Mouse (Mus musculus): Measurements from ENCODE around the gene Apol11b. TPM values are rescaled to one million over a fixed set of nuclear protein-coding genes. Genes with fewer than 3 reads are reported as not detected.
"Not testable (repeated sequence)": the region's sequence is repeated elsewhere in the genome, so short reads cannot be mapped to it uniquely, and the experiment has no call there.

Gene Apol11b
- polyA plus RNA-seq (2015; fragmentation: Nextera tagmentation; extraction: Ambion mirVana) = 0.08 TPM in 1 of 2 replicates, not detected in the other

DNA sequence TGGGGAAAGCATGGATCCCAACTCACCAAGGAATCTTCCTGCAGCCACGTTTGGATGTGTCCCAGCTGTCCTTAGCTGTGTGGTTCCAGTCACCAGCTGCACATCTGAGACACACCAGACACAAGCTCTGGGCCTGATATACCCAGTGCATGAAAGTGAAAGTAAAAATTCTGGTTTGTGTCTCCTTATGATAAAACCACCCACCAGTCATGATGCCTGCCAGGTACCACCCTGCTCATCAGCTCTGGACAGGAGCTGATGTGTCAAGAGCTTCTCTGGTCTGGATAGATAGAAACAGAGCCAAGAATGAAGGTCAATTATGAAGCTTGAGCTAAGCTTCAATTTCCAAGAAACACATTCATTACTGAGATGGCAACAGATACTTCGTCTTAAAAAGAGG lies at the start of gene Apol11b:
Gene Apol11b, minus strand, starts transcription at position 111 of the 400 bp plus-strand sequence.
- 79% methylated on average over 2 of the region's 2 CpGs for WGBS
- H3K9ac ChIP-seq; ATAC-seq (ENCODE audit: low FRiP score); H3K4me2 ChIP-seq; H3K9me3 ChIP-seq; H3K36me3 ChIP-seq; H3K4me1 ChIP-seq (replicated peaks); H3K27ac ChIP-seq; H3K4me3 ChIP-seq; H3K27me3 ChIP-seq: not testable (repeated sequence)

DNA sequence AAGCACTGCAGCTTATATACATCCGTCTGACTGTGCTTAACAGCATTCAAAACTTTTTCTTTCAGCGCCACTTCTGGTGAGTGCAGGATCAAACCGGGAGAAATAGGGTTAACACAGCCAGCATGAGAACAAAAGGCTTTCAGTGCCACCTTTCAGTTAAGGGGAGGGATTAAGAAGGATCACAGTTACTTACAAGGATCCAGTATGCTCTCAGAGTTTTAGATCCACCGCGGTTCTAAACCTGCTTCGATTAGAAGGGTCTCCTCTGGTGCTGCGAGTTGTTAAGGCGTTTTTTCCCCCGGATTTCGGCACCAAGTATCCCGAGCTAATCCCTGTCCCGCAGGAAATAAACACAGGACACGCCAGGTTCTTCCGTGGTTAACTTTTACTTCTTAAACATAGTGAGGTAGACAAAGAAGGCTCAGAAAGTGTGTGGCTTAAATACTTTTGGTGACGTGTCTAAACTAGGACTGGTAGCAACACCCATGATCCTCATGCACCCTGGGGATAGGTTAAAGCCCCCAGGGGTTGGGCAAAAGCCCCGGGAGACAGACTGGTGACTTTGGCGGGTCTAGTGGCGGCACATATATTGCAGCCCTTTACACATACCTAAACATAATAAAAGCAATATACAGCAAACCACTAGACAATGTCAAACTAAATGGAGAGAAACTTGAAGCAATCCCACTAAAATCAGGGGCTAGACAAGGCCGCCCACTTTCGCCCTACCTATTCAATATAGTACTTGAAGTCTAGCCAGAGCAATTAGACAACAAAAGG lies 48.6 kb upstream of the Apol11b start:
- 7% methylated on average over 20 of the region's 20 CpGs for WGBS
- peak overlapping the region; percentile 43; the same call in 1 of the 2 replicates for H3K9ac ChIP-seq
- not testable (repeated sequence) for ATAC-seq (ENCODE audit: low FRiP score)

DNA sequence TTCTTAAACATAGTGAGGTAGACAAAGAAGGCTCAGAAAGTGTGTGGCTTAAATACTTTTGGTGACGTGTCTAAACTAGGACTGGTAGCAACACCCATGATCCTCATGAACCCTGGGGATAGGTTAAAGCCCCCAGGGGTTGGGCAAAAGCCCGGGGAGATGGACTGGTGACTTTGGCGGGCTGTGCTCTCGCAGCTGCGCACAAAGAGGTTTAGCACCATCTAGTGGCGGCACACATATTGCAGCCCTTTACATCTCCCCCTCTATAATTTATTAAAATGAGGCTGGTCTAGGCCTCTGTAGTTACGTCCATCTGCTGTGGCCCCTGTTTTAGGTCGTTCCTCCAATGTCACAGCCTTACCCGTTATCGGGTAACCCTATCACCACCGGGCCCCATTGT lies 40.9 kb upstream of the Apol11b start:
- WGBS = 17% methylated on average over 11 of the region's 11 CpGs
- not testable (repeated sequence) for H3K4me2 ChIP-seq; H3K36me3 ChIP-seq; H3K27me3 ChIP-seq; H3K4me1 ChIP-seq (replicated peaks); H3K9me3 ChIP-seq; H3K9ac ChIP-seq; ATAC-seq (ENCODE audit: low FRiP score); H3K4me3 ChIP-seq; H3K27ac ChIP-seq

More for the DNA sequence above, 48.6 kb upstream of the Apol11b start:
- H3K27ac ChIP-seq; H3K9me3 ChIP-seq; H3K27me3 ChIP-seq; H3K4me1 ChIP-seq (replicated peaks); H3K36me3 ChIP-seq: not testable (repeated sequence)
- peak overlapping the region; percentile 32 for H3K4me3 ChIP-seq
- H3K4me2 ChIP-seq = peak overlapping the region; percentile 49

- H3K27ac ChIP-seq; H3K4me1 ChIP-seq (replicated peaks); H3K4me2 ChIP-seq; H3K9ac ChIP-seq; H3K9me3 ChIP-seq; H3K36me3 ChIP-seq; H3K4me3 ChIP-seq; ATAC-seq (ENCODE audit: low FRiP score); H3K27me3 ChIP-seq: not testable (repeated sequence)
- 91% methylated on average over 1 of the region's 1 CpGs for WGBS
Measured at GRCm38 (mm10) chr15:77674081-77674480, 31.0 kb upstream of the Apol11b start.

GRCm38 (mm10) chr15:77661841-77662240 lies 18.8 kb upstream of the Apol11b start:
- not testable (repeated sequence) for H3K27me3 ChIP-seq; H3K9me3 ChIP-seq; H3K27ac ChIP-seq; H3K4me3 ChIP-seq; H3K4me1 ChIP-seq (replicated peaks); ATAC-seq (ENCODE audit: low FRiP score); H3K36me3 ChIP-seq; H3K9ac ChIP-seq; H3K4me2 ChIP-seq
- 89% methylated on average over 2 of the region's 2 CpGs for WGBS

GRCm38 (mm10) chr15:77659773-77660172 lies 16.7 kb upstream of the Apol11b start:
- H3K9ac ChIP-seq; H3K27me3 ChIP-seq; H3K4me1 ChIP-seq (replicated peaks); H3K9me3 ChIP-seq; H3K4me3 ChIP-seq; ATAC-seq (ENCODE audit: low FRiP score); H3K4me2 ChIP-seq; H3K27ac ChIP-seq; H3K36me3 ChIP-seq: not testable (repeated sequence)
- 95% methylated on average over 1 of the region's 1 CpGs for WGBS

DNA sequence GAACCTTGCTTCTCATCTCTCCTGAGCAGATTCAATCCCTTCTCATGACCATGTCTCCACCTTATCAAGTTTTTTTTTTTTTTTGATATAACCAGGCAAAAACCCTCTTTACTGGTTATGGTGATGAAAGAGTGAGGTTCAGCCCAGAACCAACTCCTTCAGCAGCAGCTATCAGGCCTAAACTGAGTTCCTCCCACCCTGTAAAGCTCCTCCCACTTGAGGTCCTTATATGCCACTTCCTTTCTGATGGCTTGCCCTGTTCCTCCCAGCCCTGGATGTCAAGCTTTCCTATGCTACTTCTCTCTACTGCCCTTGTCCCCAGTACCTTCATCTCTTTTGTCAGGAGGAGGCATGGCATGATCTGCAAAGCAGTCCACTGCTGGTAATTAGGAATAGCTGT lies 8.1 kb upstream of the Apol11b start:
- H3K4me2 ChIP-seq; ATAC-seq (ENCODE audit: low FRiP score); H3K9ac ChIP-seq: not testable (repeated sequence)

DNA sequence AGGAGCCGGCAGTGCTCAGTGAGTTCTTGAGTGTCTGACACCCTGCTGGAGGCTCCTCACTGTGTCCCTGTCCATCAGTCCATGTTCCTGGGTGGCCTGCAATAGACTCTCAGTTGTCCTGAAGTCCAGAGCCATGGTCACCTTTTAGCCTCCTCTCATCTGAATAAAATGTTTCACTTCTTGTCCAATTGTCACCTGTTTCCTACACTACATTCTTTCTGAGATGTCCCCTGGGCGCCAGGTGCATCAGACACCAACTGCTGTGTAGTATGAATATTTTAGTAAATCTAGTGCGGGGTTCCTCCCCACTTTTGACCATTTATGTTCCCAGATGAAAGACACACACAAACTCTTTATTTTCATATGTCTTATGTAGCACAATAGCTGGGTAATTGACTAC lies 13.3 kb downstream of the Apol11b start:
- not testable (repeated sequence) for H3K36me3 ChIP-seq; H3K4me1 ChIP-seq (replicated peaks); H3K9ac ChIP-seq; H3K4me2 ChIP-seq; H3K4me3 ChIP-seq; H3K27me3 ChIP-seq; ATAC-seq (ENCODE audit: low FRiP score); H3K9me3 ChIP-seq; H3K27ac ChIP-seq
- WGBS = 78% methylated on average over 3 of the region's 3 CpGs

More for the DNA sequence above, 8.1 kb upstream of the Apol11b start:
- H3K27me3 ChIP-seq; H3K36me3 ChIP-seq; H3K9me3 ChIP-seq; H3K27ac ChIP-seq; H3K4me3 ChIP-seq; H3K4me1 ChIP-seq (replicated peaks): not testable (repeated sequence)

DNA sequence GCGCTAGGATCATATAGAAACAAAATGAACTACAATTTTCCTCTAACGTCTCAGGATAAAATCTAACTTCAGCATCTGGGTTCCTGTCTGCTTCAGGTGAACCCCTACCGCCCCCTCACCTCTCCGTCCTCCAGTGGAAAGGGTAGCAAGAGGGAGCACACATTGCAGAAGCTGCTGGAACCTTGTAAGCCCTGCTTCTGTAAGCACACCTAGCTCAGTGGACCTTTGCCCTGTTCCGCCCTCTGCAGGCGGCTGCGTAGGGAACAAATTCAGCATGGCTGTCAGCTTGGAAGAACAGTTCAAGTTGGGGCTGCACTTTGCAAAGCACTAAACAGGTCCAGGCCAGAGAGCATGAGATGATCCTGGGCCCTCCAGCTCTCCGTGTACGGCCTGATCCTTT lies 14.4 kb downstream of the Apol11b start:
- not testable (repeated sequence) for ATAC-seq (ENCODE audit: low FRiP score); H3K27me3 ChIP-seq
- 69% methylated on average over 9 of the region's 9 CpGs for WGBS

GRCm38 (mm10) chr15:77626471-77626870 lies 16.6 kb downstream of the Apol11b start:
- not testable (repeated sequence) for H3K4me2 ChIP-seq; H3K4me3 ChIP-seq; H3K9ac ChIP-seq; H3K9me3 ChIP-seq; ATAC-seq (ENCODE audit: low FRiP score); H3K27ac ChIP-seq; H3K36me3 ChIP-seq; H3K27me3 ChIP-seq; H3K4me1 ChIP-seq (replicated peaks)
- WGBS = 85% methylated on average over 4 of the region's 4 CpGs

More for the DNA sequence above, 14.4 kb downstream of the Apol11b start:
- H3K4me2 ChIP-seq; H3K9me3 ChIP-seq; H3K4me1 ChIP-seq (replicated peaks); H3K4me3 ChIP-seq; H3K36me3 ChIP-seq; H3K9ac ChIP-seq; H3K27ac ChIP-seq: not testable (repeated sequence)

DNA sequence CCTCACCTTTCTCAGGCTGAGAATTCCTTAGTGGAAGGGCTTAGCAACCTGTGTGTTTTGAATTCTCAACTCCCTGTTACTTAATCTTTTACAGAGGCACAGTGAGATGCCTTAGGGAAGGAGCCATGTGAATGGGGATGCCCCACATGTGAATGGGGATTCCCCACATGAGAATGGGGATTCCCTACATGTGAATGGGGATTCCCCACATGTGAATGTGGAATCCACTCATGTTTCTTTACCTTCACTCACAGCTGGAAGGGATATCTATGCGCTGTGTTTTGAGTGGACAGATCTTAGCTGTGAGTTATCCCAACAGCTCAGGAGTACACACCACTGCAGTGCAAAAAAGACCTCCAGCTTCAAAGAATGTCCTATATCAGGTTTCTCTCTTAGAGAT lies 18.4 kb downstream of the Apol11b start:
- Histone ChIP-seq H3K36me3 (no peaks in the 10 kb centered on the region), H3K4me3 (no peak overlapping the region), H3K9me3 (no peaks in the 10 kb centered on the region), H3K4me1 (replicated peaks) (no peaks in the 10 kb centered on the region), H3K27me3 (no peaks in the 10 kb centered on the region), H3K4me2 (no peak overlapping the region), H3K9ac (no peak overlapping the region), H3K27ac (no peak overlapping the region)
- WGBS = 87% methylated on average over 1 of the region's 1 CpGs
- no peak for ATAC-seq (ENCODE audit: low FRiP score)

GRCm38 (mm10) chr15:77606069-77606468 lies 37.0 kb downstream of the Apol11b start:
- WGBS = 94% methylated on average over 3 of the region's 3 CpGs
- no peak overlapping the region for H3K9ac ChIP-seq
- no peak overlapping the region for H3K4me3 ChIP-seq
- no peak overlapping the region for H3K27ac ChIP-seq
- no peaks in the 10 kb centered on the region for H3K27me3 ChIP-seq
- no peaks in the 10 kb centered on the region for H3K9me3 ChIP-seq
- H3K4me1 ChIP-seq (replicated peaks) = no peaks in the 10 kb centered on the region
- no peak overlapping the region for H3K4me2 ChIP-seq
- no peaks in the 10 kb centered on the region for H3K36me3 ChIP-seq
- ATAC-seq (ENCODE audit: low FRiP score) = no peak

DNA sequence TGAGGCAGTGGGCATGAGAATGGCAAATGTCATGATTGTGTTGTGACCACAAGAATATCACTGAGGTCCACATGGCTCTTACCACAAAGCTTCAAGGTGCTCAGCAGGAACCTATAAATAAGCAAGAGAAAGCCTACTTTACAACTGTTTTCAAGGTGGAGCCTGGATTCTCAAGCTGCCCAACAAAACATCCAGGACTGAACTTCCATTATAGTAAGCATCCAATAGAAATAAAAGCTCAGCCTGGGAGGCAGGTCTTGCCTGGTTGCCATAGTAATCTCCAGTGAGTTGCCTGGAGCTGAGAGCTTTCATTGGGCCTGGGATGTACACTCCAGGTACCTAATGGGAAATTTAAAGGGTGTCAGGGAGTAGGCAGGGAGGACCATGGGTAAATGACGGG lies 44.1 kb downstream of the Apol11b start, which contains the start of gene Gm36245:
Gene Gm36245, plus strand, starts transcription at position 301 of the 400 bp plus-strand sequence.
- 68% methylated on average over 1 of the region's 1 CpGs for WGBS
- Histone ChIP-seq H3K4me3 (no peak within 1 kb of the TSS), H3K36me3 (no peaks in the 10 kb centered on the region), H3K4me1 (replicated peaks) (no peaks in the 10 kb centered on the region), H3K4me2 (no peak within 1 kb of the TSS), H3K27me3 (no peaks in the 10 kb centered on the region), H3K9me3 (no peaks in the 10 kb centered on the region), H3K9ac (no peak within 1 kb of the TSS), H3K27ac (no peak within 1 kb of the TSS)
- no peak for ATAC-seq (ENCODE audit: low FRiP score)
